Mouse (Mus musculus): Measurements from ENCODE around the gene Ccdc62. TPM values are rescaled to one million over a fixed set of nuclear protein-coding genes. Genes with fewer than 3 reads are reported as not detected.

The Ccdc62 gene
- polyA plus RNA-seq, 1 experiment, result 10.6 TPM

DNA sequence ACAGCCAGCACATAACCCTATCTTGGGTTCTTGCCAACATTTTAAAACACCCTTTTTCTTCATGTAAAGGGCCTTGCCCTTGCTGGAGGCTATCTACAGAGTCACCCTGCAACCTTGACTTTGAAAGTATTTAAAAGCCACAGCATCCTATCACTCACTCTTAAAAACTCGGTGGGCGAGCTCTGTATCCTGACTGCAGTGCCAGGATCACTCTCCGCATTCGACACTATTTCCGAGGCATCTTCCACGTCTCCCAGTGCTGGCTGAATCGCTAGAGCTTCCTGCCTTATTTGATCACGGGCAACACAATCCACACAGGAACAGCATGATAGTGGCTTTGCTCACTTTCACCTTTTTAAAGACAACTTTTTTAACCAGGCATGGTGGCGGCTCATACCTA lies 87.5 kb downstream of the Ccdc62 start:
- TF ChIP-seq POLR2A (IDR thresholded peaks at IDR 0.05; ENCODE audit: borderline replicate concordance, control insufficient read depth, low read depth, low read length), result no peak
- TF ChIP-seq CTCF (IDR thresholded peaks at IDR 0.05; ENCODE audit: control insufficient read depth, insufficient read depth, low read length), result no peak
- 67% methylated on average over 9 of the region's 9 CpGs for WGBS
- H3K27ac ChIP-seq (ENCODE audit: control insufficient read depth, insufficient read depth, low read depth, low read length, poor library complexity), result no peak overlapping the region

DNA sequence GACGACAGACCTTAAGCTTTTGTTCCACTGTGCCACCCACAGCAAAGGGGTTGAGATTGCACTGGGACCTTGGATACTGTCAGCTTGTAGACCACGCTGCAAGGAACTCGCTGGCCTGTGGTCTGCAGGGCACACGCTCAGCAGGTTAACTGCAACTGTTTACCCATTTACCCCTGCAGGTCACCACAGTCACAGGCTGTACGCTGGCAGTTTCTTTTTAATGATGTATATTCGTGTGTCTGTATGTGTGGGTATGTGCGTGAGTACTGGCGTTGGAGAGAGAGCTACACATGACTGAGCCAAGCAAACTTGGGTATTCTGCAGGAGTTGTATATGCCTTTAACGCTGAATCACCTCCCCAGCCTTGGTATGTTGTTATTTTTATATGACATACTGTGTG lies 88.2 kb downstream of the Ccdc62 start:
- H3K27ac ChIP-seq (ENCODE audit: control insufficient read depth, insufficient read depth, low read depth, low read length, poor library complexity), result no peak overlapping the region; the same call in 1 of the 2 replicates

More for the DNA sequence above, 87.5 kb downstream of the Ccdc62 start:
- Histone ChIP-seq H3K4me1 (ENCODE audit: control insufficient read depth, insufficient read depth, low read length) (peaks cover 38% of the 10 kb centered on the region), H3K4me3 (replicated peaks; ENCODE audit: control insufficient read depth, low read depth, low read length) (no peak overlapping the region)

More for the DNA sequence above, 88.2 kb downstream of the Ccdc62 start:
- 25% methylated on average over 9 of the region's 9 CpGs for WGBS
- TF ChIP-seq POLR2A (IDR thresholded peaks at IDR 0.05; ENCODE audit: borderline replicate concordance, control insufficient read depth, low read depth, low read length) (no peak), CTCF (IDR thresholded peaks at IDR 0.05; ENCODE audit: control insufficient read depth, insufficient read depth, low read length) (no peak)
- Histone ChIP-seq H3K4me1 (ENCODE audit: control insufficient read depth, insufficient read depth, low read length) (peaks cover 34% of the 10 kb centered on the region), H3K4me3 (replicated peaks; ENCODE audit: control insufficient read depth, low read depth, low read length) (no peak overlapping the region)

Other genes with a start within 250 kb of the Ccdc62 start
- gene Clip1, start 246.1 kb upstream of the Ccdc62 start, polyA plus RNA-seq (2011; ENCODE audit: insufficient read depth, insufficient read length, low replicate concordance, missing spikeins), result 11.7 and 29.8 TPM in 2 replicates
- 49.3 and 59.7 TPM in 2 replicates for gene Zcchc8, start 209.6 kb upstream of the Ccdc62 start, polyA plus RNA-seq (2011; ENCODE audit: insufficient read depth, insufficient read length, low replicate concordance, missing spikeins)
- gene Rsrc2, start 181.3 kb upstream of the Ccdc62 start, polyA plus RNA-seq (2011; ENCODE audit: insufficient read depth, insufficient read length, low replicate concordance, missing spikeins), result 91.2 and 155 TPM in 2 replicates
- gene Kntc1, start 181.0 kb upstream of the Ccdc62 start, polyA plus RNA-seq (2011; ENCODE audit: insufficient read depth, insufficient read length, low replicate concordance, missing spikeins), result 34.2 and 35.7 TPM in 2 replicates
- gene Hcar2, start 65.2 kb upstream of the Ccdc62 start, polyA plus RNA-seq (2011; ENCODE audit: insufficient read depth, insufficient read length, low replicate concordance, missing spikeins), result 3.6 TPM in 1 of 2 replicates, not detected in the other
- gene Hcar1, start 50.7 kb upstream of the Ccdc62 start, polyA plus RNA-seq (2011; ENCODE audit: insufficient read depth, insufficient read length, low replicate concordance, missing spikeins), result not detected in 2 replicates
- gene Denr, start 23.5 kb upstream of the Ccdc62 start, polyA plus RNA-seq (2011; ENCODE audit: insufficient read depth, insufficient read length, low replicate concordance, missing spikeins), result 28.4 and 41.1 TPM in 2 replicates
- 6.9 TPM in 1 of 2 replicates, not detected in the other for gene Gm43518, start 3.3 kb upstream of the Ccdc62 start, polyA plus RNA-seq (2011; ENCODE audit: insufficient read depth, insufficient read length, low replicate concordance, missing spikeins)
- 25.5 and 53.6 TPM in 2 replicates for gene Hip1r, start 42.9 kb downstream of the Ccdc62 start, polyA plus RNA-seq (2011; ENCODE audit: insufficient read depth, insufficient read length, low replicate concordance, missing spikeins)
- 11.3 and 26.1 TPM in 2 replicates for gene Vps37b, start 101.6 kb downstream of the Ccdc62 start, polyA plus RNA-seq (2011; ENCODE audit: insufficient read depth, insufficient read length, low replicate concordance, missing spikeins)
- 5.9 and 7.4 TPM in 2 replicates for gene Abcb9, start 165.1 kb downstream of the Ccdc62 start, polyA plus RNA-seq (2011; ENCODE audit: insufficient read depth, insufficient read length, low replicate concordance, missing spikeins)
- 14.8 and 35.5 TPM in 2 replicates for gene Ogfod2, start 181.6 kb downstream of the Ccdc62 start, polyA plus RNA-seq (2011; ENCODE audit: insufficient read depth, insufficient read length, low replicate concordance, missing spikeins)
- gene Arl6ip4, start 185.4 kb downstream of the Ccdc62 start, polyA plus RNA-seq (2011; ENCODE audit: insufficient read depth, insufficient read length, low replicate concordance, missing spikeins), result 72.3 and 112 TPM in 2 replicates